Mouse (Mus musculus): Measurements from ENCODE around the gene Snrpd3. TPM values are rescaled to one million over a fixed set of nuclear protein-coding genes. Genes with fewer than 3 reads are reported as not detected.
"Not testable (repeated sequence)": the region's sequence is repeated elsewhere in the genome, so short reads cannot be mapped to it uniquely, and the experiment has no call there.

Snrpd3 gene
- total RNA-seq, 2 experiments from 2014 or later: 74.2 to 113 TPM

DNA sequence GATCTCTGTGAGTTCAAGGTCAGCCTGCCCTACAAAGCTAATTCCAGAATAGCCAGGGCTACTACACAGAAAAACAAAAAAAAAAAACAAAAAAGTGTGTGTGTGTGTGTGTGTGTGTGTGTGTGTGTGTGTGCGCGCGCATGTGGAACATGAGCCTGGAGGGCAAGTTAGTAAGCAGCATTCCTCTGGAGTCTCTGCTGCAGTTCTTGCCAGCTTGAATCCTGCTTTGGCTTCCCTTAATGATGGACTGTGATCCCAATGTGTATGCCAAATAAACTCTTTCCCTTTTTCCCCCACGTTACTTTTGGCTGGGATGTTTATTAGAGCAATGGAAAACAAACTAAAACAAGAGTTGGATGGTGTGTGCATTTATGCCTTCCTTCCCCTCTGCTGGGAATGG lies 4.3 kb downstream of the Snrpd3 start:
- ATAC-seq (replicated peaks; ENCODE audit: low FRiP score, low TSS enrichment, poor library complexity, severe bottlenecking): no peak

DNA sequence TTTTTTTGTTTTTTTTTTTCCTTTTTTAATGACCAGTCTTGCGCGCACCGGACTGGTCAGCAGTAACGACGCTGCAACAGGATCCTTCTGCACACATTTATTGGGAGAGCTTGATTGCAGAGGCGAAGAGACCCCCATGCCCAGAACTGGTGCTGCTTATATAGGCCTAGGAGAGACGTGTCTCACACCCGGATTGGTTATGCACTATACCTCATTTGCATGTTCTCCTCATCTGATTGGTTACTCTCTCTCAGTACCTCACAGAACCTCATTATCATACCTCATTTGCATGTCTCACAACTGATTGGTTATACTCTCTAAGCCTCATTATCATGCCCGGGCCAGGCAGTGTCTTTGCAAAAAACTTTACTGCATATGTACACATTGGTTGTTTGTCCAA lies 8.1 kb downstream of the Snrpd3 start:
- ATAC-seq (replicated peaks; ENCODE audit: low FRiP score, low TSS enrichment, poor library complexity, severe bottlenecking): not testable (repeated sequence)

DNA sequence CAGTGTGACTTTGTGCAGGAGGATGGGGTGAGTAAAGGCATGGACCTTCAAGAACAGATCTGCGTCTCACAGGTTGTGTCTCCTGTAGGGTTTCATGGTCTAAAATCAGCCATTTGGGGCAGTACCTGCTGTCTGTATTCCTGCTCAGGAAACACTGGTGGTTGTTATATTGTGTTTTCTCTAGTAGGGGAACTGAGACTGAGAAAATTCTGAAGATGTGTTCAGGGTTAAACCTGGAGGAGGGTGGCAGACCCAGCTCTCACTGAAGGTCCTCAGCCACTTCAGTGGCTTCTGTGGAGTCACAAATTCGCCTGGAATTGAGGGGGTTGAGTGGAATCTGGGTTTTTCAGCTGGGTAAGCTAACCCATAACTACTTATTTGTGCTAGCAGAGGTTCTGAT lies 13.0 kb downstream of the Snrpd3 start:
- no peak for ATAC-seq (replicated peaks; ENCODE audit: low FRiP score, low TSS enrichment, poor library complexity, severe bottlenecking)

DNA sequence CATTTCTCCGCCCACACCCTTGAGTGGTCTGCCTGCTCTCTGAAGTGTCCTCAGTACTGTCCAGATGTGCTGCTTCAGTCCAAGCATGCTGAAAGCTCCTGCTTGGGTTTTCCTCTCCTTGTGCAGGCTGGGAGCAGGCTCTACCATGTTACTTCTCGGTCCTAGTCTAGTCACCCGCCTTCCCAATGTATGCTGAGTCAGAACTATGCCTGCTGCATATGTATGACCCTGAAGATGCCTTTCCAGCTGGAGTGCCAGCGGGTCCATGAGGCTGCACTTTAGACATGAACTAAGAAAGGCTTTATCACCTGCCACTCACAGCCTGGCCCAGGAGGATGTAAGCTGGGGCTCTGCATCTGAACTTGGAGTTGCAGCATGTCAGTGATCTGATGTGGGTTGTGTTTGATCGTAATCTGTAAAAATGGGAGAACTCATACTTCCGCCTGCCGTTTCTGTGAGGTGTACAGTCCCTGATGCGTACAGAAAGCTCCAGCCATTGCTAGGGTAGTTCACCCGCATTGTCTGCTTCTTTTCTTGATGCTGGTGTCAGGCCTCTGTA lies 14.3 kb downstream of the Snrpd3 start:
- ATAC-seq (replicated peaks; ENCODE audit: low FRiP score, low TSS enrichment, poor library complexity, severe bottlenecking): no peak

DNA sequence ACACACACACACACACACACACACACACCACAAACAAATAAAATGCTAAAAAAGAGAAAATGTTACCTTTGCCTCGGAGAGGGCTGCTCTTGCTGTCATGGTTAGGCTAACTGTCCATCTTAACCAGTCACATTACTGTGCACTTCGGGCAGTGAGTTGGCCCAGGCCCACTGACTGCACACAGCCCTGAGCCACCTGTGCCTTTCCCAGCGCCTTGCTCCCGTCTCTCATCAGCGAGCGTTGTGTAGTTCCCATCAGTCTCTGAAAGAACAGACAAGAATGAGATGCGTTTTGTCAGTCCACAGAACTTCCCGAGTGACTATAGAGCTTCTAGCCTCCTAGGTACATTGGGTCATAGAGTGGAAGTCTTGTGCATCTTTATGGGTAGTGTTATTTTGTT lies 16.9 kb downstream of the Snrpd3 start:
- no peak for ATAC-seq (replicated peaks; ENCODE audit: low FRiP score, low TSS enrichment, poor library complexity, severe bottlenecking)

DNA sequence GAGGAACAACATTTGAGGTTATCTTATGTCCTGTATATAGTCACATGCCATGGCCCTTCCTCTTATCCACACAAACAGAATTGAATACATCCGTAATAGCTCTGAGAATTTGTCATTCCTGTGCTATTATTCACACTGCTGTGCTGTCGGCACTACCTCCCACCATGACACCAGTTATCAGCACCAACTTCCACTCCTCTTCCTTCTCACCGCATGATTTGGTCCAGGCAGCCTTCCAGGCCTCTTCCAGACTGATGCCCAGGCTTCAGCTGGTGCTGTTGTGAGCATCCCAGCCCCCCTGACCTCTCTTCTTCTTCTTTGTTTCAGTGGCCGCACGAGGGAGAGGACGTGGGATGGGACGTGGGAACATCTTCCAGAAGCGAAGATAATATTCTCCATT lies 17.6 kb downstream of the Snrpd3 start:
- no peak for ATAC-seq (replicated peaks; ENCODE audit: low FRiP score, low TSS enrichment, poor library complexity, severe bottlenecking)

DNA sequence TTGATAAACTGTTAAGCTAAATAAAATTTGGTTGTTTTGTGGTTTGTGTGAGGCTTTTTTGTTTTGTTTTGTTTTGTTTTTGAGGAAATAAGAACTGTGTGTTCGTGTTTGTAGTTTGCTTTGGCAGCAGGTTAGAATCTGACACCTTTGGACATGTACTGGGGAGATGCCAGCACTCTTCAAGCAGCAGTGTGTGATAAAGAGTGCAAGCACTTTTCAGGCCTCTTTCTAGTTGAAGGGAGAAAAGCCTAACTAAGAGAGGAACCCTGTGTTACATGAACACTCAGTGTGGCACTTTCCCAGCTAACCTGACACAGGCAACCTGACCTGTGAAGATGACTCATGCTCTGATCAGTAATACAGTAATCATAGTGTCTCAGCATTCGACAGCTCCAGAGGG lies 18.1 kb downstream of the Snrpd3 start:
- ATAC-seq (replicated peaks; ENCODE audit: low FRiP score, low TSS enrichment, poor library complexity, severe bottlenecking): no peak

DNA sequence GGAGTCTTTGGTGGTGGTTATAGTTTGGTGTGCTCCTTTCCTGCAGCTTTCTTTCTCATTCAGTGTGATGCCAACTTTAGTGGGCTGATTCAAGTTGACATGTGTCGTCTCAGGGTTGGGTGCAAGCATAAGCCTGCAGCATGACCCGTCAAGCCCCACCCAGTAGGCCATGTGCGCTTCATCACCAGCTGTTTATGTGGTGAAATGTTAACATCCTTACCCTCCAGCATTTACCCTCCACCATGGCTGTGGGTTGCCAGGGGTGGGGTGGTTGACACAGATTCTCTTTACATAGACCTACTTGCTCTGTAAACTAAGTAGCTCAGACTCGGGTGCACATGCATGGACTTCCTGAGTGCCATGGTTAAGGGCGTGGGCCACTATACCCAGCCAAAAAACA lies 18.8 kb downstream of the Snrpd3 start:
- ATAC-seq (replicated peaks; ENCODE audit: low FRiP score, low TSS enrichment, poor library complexity, severe bottlenecking): no peak

DNA sequence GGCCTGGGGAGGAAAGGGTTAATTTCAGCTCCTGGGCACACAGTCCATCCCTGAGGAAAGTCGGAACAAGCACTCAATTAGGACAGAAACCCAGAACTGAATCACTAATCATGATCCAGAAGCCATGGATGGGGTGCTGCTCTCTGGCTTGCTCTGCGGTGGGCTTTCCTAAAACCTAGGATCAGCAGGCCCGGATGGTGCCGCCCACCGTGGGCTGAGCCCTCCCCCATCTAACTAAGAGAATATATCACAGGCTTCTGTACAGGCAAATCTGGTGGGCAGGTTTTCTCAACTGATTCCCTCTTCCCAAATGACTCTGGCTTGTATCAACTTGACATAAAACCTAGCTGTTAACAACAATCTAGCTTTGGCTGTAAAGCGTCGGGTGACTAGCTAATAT lies 30.6 kb downstream of the Snrpd3 start:
- ATAC-seq (replicated peaks; ENCODE audit: low FRiP score, low TSS enrichment, poor library complexity, severe bottlenecking): no peak

DNA sequence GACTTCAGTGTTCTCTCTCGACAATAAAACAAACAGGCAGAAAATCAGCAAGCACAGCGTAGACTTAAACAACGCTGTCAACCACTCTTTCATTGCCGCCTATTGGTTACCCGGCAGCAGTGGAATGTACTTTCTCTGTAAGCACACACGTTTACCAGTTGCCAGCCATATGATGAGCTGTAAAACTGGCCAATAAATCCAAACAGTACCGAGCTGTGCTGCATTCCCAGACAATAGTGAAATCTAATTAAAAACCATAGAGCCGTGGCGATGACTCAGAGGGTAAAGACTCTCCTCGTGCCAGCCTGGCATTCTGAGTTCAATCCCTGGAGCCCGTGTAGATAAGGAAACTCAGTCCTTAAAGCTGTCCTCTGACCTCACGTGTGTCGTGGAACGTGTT lies 31.1 kb downstream of the Snrpd3 start:
- no peak for ATAC-seq (replicated peaks; ENCODE audit: low FRiP score, low TSS enrichment, poor library complexity, severe bottlenecking)

DNA sequence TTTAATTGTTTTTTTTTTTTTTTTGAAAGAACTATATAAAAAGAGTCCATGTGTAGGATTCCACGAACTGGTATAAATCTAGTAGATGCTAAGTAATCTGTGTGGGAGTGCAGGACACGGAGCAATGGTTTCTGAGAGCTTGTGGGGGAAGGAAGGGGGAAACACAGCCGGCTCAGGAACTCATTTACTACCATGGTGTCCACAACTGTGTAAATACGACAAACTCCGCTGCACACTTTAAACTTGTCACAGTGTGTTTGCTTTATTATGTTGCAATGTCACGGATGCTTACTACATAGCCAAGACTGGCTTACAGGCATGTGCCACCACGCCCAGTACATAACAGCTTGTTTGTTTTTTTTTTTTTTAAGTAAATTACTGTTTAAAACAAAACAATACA lies 32.5 kb downstream of the Snrpd3 start:
- no peak for ATAC-seq (replicated peaks; ENCODE audit: low FRiP score, low TSS enrichment, poor library complexity, severe bottlenecking)

DNA sequence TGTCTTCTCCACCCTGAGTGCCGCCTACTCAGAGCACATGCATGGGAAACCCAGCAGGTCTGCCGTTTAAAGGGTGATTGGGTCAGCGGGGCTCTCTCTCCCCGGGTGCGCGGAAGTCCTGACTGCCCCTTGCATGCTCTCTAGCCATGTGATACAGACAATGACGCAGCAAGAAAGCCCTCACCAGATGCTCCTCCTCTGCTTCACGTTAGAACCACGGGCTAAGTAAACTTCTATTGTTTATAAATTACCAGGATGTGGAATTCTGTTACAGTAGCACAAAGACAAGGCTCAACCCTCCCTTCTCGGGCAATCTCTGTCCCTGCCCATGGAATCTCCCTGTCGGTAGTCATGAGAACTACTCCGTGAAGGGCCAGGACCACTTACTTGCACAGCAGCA lies 33.8 kb downstream of the Snrpd3 start:
- peak; percentile 58 for ATAC-seq (replicated peaks; ENCODE audit: low FRiP score, low TSS enrichment, poor library complexity, severe bottlenecking)

DNA sequence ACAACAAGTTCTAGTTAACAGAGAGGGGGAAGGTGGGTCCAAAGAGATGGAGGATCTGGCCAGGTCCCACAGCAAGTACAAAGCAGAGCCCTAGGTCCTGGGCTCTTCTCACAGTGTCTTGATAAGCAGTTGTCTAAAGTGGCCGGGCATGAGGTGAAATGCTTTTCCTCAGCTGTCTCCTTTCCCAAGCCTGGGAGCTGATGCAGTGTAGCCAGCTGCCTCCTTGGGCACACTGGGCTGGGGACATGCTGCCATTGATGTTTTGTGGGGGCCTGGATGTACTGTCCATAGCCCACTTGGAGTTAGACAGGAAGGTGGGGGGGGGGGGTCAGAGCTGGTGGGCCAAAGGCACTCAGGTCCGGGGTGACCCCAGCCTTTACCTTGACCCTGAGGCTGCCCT lies 34.8 kb downstream of the Snrpd3 start:
- no peak for ATAC-seq (replicated peaks; ENCODE audit: low FRiP score, low TSS enrichment, poor library complexity, severe bottlenecking)

DNA sequence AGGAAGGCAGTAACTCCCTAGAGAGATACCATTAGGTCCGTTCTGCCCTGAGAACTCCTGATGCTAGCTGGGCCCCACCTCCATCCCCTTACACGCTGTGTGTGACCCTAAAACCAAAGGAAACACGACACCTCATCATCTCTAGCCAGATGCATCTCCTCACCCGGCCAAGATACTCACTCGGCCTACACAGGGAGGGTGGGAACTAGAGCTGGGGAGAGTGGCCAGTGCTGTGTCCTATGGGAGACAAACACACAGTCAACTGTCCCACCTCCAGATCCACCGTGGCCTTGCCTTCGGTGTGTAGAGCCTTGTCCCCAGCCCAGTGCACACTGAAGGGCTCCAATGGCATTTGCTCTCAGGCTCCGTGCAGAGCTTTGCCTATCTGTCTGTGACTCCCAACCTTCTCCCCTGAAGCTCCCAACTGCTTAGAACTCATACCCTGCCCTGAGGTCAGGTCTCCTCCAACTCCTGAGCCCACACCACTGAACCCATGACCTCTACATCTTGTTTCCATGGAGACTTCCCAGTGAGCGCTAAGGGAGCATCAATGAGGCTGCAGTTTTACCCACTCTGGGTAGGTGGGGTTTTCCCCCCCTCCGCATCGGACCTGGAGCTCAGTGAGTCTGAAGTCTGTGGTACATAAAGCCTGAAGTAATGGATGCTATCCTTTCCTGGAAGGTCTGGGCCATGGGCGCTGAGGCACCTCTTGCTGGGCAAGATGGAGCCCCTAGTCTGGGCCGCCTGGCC lies 35.5 kb downstream of the Snrpd3 start:
- no peak for ATAC-seq (replicated peaks; ENCODE audit: low FRiP score, low TSS enrichment, poor library complexity, severe bottlenecking)

DNA sequence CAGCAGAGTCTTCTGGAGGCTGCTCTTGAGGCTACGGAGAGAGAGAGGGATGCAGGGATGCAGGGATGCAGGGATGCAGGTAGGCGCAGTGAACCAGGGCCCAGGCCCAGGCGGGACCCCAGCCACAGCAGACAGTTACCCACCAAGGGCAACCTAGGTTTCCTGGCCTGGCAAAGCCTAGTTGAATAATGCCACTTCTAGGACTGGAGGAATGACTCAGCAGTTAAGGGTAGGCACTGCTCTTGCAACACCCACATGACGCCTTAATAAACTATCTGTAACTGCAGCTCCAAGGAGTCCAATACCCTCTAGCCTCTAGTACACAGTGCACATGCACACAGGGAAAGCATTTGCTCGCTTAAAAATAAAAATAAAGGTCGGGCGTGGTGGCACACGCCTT lies 36.7 kb downstream of the Snrpd3 start:
- peak; percentile 51; the same call in 1 of the 2 replicates for ATAC-seq (replicated peaks; ENCODE audit: low FRiP score, low TSS enrichment, poor library complexity, severe bottlenecking)

DNA sequence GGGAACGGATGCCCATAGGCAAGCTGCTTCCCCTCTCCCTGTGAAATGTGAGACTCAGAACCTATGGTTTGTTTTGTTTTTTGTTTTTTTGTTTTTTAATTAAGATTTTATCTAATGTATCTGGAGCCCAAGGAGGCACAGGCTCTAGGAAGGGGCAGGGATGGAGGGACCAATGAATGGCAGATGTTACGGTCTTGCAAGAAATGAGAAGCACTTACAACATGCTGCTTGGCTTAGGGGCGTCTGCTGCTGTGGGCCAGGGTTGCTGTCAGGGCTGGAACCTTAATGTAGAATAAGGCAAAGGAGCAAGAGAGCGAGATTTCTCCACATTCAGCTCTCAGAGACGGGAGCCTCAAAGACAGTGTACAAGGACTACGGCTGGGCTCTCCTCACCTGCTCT lies 38.2 kb downstream of the Snrpd3 start:
- ATAC-seq (replicated peaks; ENCODE audit: low FRiP score, low TSS enrichment, poor library complexity, severe bottlenecking): no peak

DNA sequence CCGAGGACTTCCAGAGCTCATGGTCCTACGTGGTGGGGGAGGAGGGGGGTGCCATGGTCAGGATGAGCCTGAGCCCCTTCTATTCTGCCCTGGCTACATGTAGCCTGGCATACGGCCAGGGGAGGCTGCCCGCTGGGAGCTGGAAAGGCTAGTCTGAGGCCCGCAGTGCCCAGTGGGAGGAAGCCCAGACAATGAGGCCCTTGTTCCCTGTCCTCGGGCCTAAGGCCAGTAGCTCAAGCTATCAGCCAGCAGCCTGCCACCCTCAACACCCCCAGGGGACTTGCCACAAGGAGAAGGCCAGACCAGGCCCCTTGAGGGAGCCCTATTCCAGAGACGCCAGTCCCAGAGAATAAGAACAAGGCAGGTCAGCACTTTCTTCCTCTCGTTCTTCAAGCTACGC lies 38.7 kb downstream of the Snrpd3 start:
- no peak for ATAC-seq (replicated peaks; ENCODE audit: low FRiP score, low TSS enrichment, poor library complexity, severe bottlenecking)

DNA sequence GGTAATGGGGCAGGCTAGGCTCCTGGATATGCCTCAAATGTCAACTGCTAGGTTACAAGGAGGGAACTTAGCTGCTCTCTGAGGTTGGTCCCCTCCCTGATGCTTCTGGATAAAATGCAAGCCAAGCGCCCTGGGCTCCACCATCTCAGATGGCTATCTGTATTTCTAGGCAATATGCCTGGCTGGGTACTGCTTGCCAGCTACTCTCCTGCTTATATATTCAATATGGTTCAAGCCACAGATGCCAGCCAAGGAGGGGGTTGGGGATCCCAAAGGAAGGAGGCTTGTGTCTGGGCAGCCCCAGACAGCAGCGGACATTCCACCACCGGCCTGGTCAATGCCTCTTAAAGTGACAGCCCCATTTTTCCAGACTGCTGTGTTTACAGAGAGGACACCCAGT lies 41.2 kb downstream of the Snrpd3 start:
- ATAC-seq (replicated peaks; ENCODE audit: low FRiP score, low TSS enrichment, poor library complexity, severe bottlenecking): peak; percentile 67

DNA sequence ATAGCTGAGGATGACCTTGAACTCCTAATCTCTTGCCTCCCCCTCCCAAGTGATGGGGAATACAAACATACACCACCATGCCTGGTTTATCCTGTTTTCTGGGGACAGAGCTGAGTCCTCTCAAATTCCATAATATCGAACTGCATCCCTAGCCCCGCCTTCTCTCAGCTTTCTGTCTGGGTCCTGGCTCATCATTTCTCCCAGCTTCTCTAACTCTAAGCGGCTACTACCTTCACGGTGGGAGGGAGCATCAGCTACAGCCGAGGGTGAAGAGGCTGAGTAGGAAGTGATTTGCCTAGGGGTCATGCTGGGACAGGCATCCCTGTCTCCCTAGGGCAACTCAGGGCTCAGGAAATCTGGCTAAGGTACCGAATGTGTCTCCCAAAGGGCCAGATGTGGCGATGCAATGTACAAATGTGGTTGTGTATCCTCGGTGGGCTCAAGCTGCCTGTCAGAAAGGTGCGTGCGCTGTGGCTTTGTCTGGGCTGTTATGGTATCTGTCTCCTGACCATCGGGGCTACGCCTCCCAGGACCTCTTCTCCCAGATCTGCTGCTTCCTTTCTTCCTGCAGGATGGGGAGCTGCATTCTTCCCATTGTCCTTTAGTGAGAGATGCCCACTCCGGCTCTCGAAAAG lies 41.8 kb downstream of the Snrpd3 start:
- ATAC-seq (replicated peaks; ENCODE audit: low FRiP score, low TSS enrichment, poor library complexity, severe bottlenecking): no peak

DNA sequence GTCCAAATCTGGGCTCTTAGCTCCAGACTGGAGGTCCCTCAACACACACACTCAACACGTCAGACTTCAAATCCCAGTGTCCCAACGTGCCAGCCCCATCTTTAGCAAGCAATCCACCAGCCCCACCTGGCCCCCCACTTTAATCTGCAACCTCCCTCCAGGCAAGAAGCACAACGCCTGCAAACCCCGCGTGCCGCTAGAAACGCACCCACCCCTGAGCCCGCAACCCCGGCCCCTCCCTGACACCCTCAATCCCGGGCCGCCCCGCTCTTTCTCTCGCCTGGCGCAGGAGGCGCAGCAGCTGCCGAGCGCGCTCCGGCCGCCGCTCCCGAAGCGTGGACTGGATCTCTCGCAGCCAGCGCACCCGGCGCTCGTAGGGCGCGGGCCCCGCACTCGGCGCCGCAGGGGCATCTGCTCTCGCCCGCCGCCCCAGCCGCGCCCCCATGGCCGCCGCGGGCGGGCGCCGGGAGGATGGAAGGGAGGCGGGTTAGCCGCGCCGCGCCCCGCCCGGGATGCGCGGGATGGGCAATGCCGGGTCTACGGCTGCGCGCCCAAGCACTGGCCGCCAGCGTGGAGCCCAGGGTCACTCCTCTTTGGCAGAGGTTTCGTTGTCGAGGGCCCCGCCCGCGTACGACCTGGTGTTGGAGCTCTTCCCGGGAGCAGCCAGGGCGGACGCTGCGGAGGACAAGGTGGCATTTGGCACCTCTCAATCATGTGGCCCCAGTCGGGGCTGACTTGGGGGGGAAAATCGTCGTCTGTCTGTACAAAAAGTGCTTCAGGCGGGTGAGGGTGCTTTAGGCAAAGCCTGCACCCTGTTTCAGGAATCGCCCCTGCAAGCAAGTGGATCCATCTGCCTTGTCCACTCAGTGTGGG lies 42.6 kb downstream of the Snrpd3 start, which contains the start of gene Lrrc75b:
Gene Lrrc75b (minus strand): TSS at position 655 of the 873 bp plus-strand sequence.
- no peak for ATAC-seq (replicated peaks; ENCODE audit: low FRiP score, low TSS enrichment, poor library complexity, severe bottlenecking)

Data from megakaryocyte-erythroid progenitor cell, adult 5-6 weeks (primary cell).